In genomic region chr3:116450741-116451140, GRCm38 (mm10) we compare ENCODE assay signal across 30 mouse cellular contexts. TPM values are rescaled to one million over a fixed set of nuclear protein-coding genes. Genes with fewer than 3 reads are reported as not detected.
A peak's percentile ranks its signal among the peaks of the same experiment; 100 is the strongest.
DNase-seq lines count a peak whose midpoint lies in the region; ATAC-seq lines count a peak whose summit lies in the region.
"Had no signal": no experiment of that assay in that cellular context is flagged by ENCODE, and none has a peak within 500 bp of the region (broad histone marks: within the 10 kb centered on the region; RNA-seq: fewer than 3 reads in every experiment).

No protein-coding gene starts in this region.

- H3K4me3 ChIP-seq in heart, embryonic 12.5 days: no peak overlapping the region
- H3K4me3 ChIP-seq: forebrain, embryonic 10.5 days; forebrain, embryonic 13.5 days; heart, embryonic 15.5 days had no signal

- H3K27me3 ChIP-seq in heart, embryonic 12.5 days (replicated peaks): no peaks in the 10 kb centered on the region
- no peaks in the 10 kb centered on the region for H3K27me3 ChIP-seq in splenic B cell, adult 2 months (ENCODE audit: control insufficient read depth, insufficient read depth, low read length, poor library complexity, severe bottlenecking)
- H3K27me3 ChIP-seq: CH12.LX; forebrain, embryonic 13.5 days; heart, embryonic 15.5 days; Patski had no signal

- no peaks in the 10 kb centered on the region for H3K36me3 ChIP-seq in heart, embryonic 12.5 days
- no peaks in the 10 kb centered on the region for H3K36me3 ChIP-seq in splenic B cell, adult 2 months (ENCODE audit: control insufficient read depth, insufficient read depth, low read length, poor library complexity, severe bottlenecking)
- H3K36me3 ChIP-seq: forebrain, embryonic 10.5 days; G1E; heart, embryonic 15.5 days had no signal

- WGBS in heart, embryonic 12.5 days: 78% methylated on average over 3 of the region's 3 CpGs

- H3K4me1 ChIP-seq in heart, embryonic 12.5 days (replicated peaks): no peaks in the 10 kb centered on the region
- H3K4me1 ChIP-seq: forebrain, embryonic 10.5 days; forebrain, embryonic 13.5 days; heart, embryonic 15.5 days had no signal

- no peak overlapping the region for H3K9ac ChIP-seq in heart, embryonic 12.5 days
- H3K9ac ChIP-seq: forebrain, embryonic 13.5 days; heart, embryonic 15.5 days; hindbrain, embryonic 14.5 days had no signal

- DNase-seq in heart, adult 11 months: peak; percentile 24
- DNase-seq in splenic B cell, adult 2 months (ENCODE audit: low read depth, low spot score): peak; percentile 35
- DNase-seq in gastrocnemius, postnatal 10 days: no peak
- DNase-seq in thymus, postnatal 4 days: no peak
- no peak for DNase-seq in thymus, postnatal 25 days
- DNase-seq: adrenal gland, postnatal 10 days; adrenal gland, postnatal 36 days; B cell, adult 2 months; cerebellum, adult 11 months; cerebellum, adult 8-10 months; cerebellum, postnatal 10 days; cerebellum, postnatal 36 days; gastrocnemius, postnatal 14 days; heart, postnatal 10 days; heart, postnatal 36 days had no signal

- no peak for ATAC-seq in heart, embryonic 12.5 days (ENCODE audit: insufficient number of reproducible peaks, low FRiP score)
- ATAC-seq in common myeloid progenitor, adult 5-6 weeks (replicated peaks; ENCODE audit: low read depth, poor library complexity, severe bottlenecking): peak; percentile 99
- peak; percentile 98 for ATAC-seq in megakaryocyte, adult 5-6 weeks (ENCODE audit: poor library complexity, severe bottlenecking)
- ATAC-seq: forebrain, embryonic 13.5 days; forebrain, embryonic 16.5 days; hindbrain, postnatal 0 days; inflammation-experienced regulatory T-cells, adult 6 months; intestine, embryonic 16.5 days; Patski had no signal

- H3K4me2 ChIP-seq in heart, embryonic 12.5 days: no peak overlapping the region
- H3K4me2 ChIP-seq: forebrain, embryonic 13.5 days; heart, embryonic 11.5 days; heart, embryonic 15.5 days; hindbrain, embryonic 14.5 days had no signal

- peaks cover 16% of the 10 kb centered on the region for H3K9me3 ChIP-seq in heart, embryonic 12.5 days (replicated peaks)
- H3K9me3 ChIP-seq: forebrain, embryonic 10.5 days; G1E; heart, embryonic 15.5 days had no signal

- no peak overlapping the region for H3K27ac ChIP-seq in heart, embryonic 12.5 days (ENCODE audit: poor library complexity, severe bottlenecking)
- H3K27ac ChIP-seq: forebrain, embryonic 10.5 days; forebrain, embryonic 13.5 days; heart, embryonic 15.5 days; hindbrain, embryonic 14.5 days; hindbrain, postnatal 0 days had no signal

RNA-seq across cellular contexts. Expression of gene Cdc14a, which starts 26.9 kb away (rescaled TPM):
- polyA plus RNA-seq in heart, embryonic 12.5 days (2016; fragmentation: Nextera tagmentation; extraction: Ambion mirVana): 6.3 and 7.8 TPM in 2 replicates
- 21.9 and 34.1 TPM in 2 replicates for total RNA-seq in common myeloid progenitor, adult 5-6 weeks (2017)
- 21.0 and 22.1 TPM in 2 replicates for total RNA-seq in megakaryocyte, adult 5-6 weeks (2015)
- 21.7 and 26.2 TPM in 2 replicates for total RNA-seq in megakaryocyte, adult 5-6 weeks (2017)
- 10 to 100 TPM; 19.1 to 22.1 TPM for total RNA-seq in gastrocnemius, postnatal 10 days (2021)

RNA-seq across cellular contexts. Expression of gene Rtca, which starts 57.3 kb away (rescaled TPM):
- polyA plus RNA-seq in heart, embryonic 12.5 days (2016; fragmentation: Nextera tagmentation; extraction: Ambion mirVana): 59.9 and 62.4 TPM in 2 replicates
- total RNA-seq in common myeloid progenitor, adult 5-6 weeks (2017): 37.9 and 38.4 TPM in 2 replicates
- total RNA-seq in megakaryocyte, adult 5-6 weeks (2015): 46.7 and 70.9 TPM in 2 replicates
- 24.0 and 25.4 TPM in 2 replicates for total RNA-seq in megakaryocyte, adult 5-6 weeks (2017)
- 10 to 100 TPM; 19.9 to 20.9 TPM for total RNA-seq in gastrocnemius, postnatal 10 days (2021)

Comparison
In these comparisons a context has a peak if more than half of its experiments do, and no peak if none do; other contexts are left out.
1. DNase-seq: peak in heart, adult 11 months (single experiment) and splenic B cell, adult 2 months (single experiment); none in gastrocnemius, postnatal 10 days (single experiment), thymus, postnatal 4 days (single experiment) and thymus, postnatal 25 days (single experiment).